Mouse (Mus musculus) lung, embryonic 16.5 days (tissue): Measurements from ENCODE around the gene Gm27027. TPM values are rescaled to one million over a fixed set of nuclear protein-coding genes. Genes with fewer than 3 reads are reported as not detected.

ENCODE experiments used
- ATAC-seq: fragments of 200-750 bp; cut with Nextera tagmentation; 2 replicates; pipeline ENCODE4 v1.8.0; 2017; ENCODE audit warnings: low read depth, mild to moderate bottlenecking, moderate library complexity
- H3K27ac ChIP-seq: fragments of 300-500 bp; sonication (generic); 2 replicates; pipeline ENCODE4 v1.5.1; 2014; ENCODE audit warnings: mild to moderate bottlenecking, control low read depth, low read length
- H3K27me3 ChIP-seq: fragments of 300-500 bp; sonication (generic); 2 replicates; pipeline ENCODE4 v1.6.1; 2014; ENCODE audit warnings: low read depth, low read length, mixed read lengths; ENCODE audit not compliant: control insufficient read depth, insufficient read depth
- H3K36me3 ChIP-seq: fragments of 300-500 bp; sonication (generic); 2 replicates; pipeline ENCODE4 v1.6.1; 2014; ENCODE audit warnings: low read length; ENCODE audit not compliant: control insufficient read depth, insufficient read depth
- H3K4me1 ChIP-seq: fragments of 300-500 bp; sonication (generic); replicated peaks from 2 replicates; pipeline ENCODE4 v1.6.1; 2014; ENCODE audit warnings: low read length, mixed read lengths; ENCODE audit not compliant: control insufficient read depth, insufficient read depth
- H3K4me2 ChIP-seq: fragments of 300-500 bp; sonication (generic); 2 replicates; pipeline ENCODE4 v1.6.1; 2014; ENCODE audit warnings: low read depth, low read length, control low read depth
- H3K4me3 ChIP-seq: fragments of 300-500 bp; sonication (generic); 2 replicates; pipeline ENCODE4 v1.5.1; 2014; ENCODE audit warnings: mild to moderate bottlenecking, low read length, control low read depth
- H3K9ac ChIP-seq: fragments of 300-500 bp; sonication (generic); 2 replicates; pipeline ENCODE4 v1.6.1; 2014; ENCODE audit warnings: low read length, control low read depth
- H3K9me3 ChIP-seq: fragments of 300-500 bp; sonication (generic); 2 replicates; pipeline ENCODE4 v1.6.1; 2016; ENCODE audit warnings: low read length; ENCODE audit not compliant: control insufficient read depth
- WGBS: fragments of 180-500 bp; shearing (Covaris S2); extraction: QIAGEN DNeasy Blood & Tissue Kit; methylation state at CpG from one replicate; pipeline ENCODE4 v1.1.7; 2014; 5-methylcytosine and 5-hydroxymethylcytosine counted together
- polyA plus RNA-seq: library from polyadenylated mRNA; unstranded; fragments of >200 nt; fragmentation: Nextera tagmentation; extraction: Ambion mirVana; gene quantifications from 2 replicates; pipeline ENCODE4 v1.2.1, GENCODE M21; 2015

Gene Gm27027
- polyA plus RNA-seq, 1 experiment from 2014 or later: not detected

- H3K9ac ChIP-seq: no peak overlapping the region
- no peaks in the 10 kb centered on the region for H3K9me3 ChIP-seq
- 61% methylated on average over 9 of the region's 9 CpGs for WGBS
- peak overlapping the region; percentile 82; the same call in 1 of the 2 replicates for H3K4me2 ChIP-seq
- H3K27me3 ChIP-seq: peaks cover 14% of the 10 kb centered on the region
- H3K27ac ChIP-seq: no peak overlapping the region
- ATAC-seq: no peak
- no peak overlapping the region for H3K4me3 ChIP-seq
- H3K36me3 ChIP-seq: no peaks in the 10 kb centered on the region
- H3K4me1 ChIP-seq: peaks cover 6% of the 10 kb centered on the region; the same call in 1 of the 2 replicates
Observed at GRCm38 (mm10) chr2:93953726-93954125, 42.4 kb downstream of the Gm27027 start.

GRCm38 (mm10) chr2:93946976-93947375 lies 49.2 kb downstream of the Gm27027 start:
- ATAC-seq: no peak
- Histone ChIP-seq H3K9ac (no peak overlapping the region), H3K9me3 (peaks cover 8% of the 10 kb centered on the region), H3K4me1 (peaks cover 2% of the 10 kb centered on the region), H3K27ac (no peak overlapping the region), H3K27me3 (no peaks in the 10 kb centered on the region), H3K36me3 (no peaks in the 10 kb centered on the region), H3K4me3 (no peak overlapping the region), H3K4me2 (no peak overlapping the region)
- WGBS: 54% methylated on average over 5 of the region's 5 CpGs

DNA sequence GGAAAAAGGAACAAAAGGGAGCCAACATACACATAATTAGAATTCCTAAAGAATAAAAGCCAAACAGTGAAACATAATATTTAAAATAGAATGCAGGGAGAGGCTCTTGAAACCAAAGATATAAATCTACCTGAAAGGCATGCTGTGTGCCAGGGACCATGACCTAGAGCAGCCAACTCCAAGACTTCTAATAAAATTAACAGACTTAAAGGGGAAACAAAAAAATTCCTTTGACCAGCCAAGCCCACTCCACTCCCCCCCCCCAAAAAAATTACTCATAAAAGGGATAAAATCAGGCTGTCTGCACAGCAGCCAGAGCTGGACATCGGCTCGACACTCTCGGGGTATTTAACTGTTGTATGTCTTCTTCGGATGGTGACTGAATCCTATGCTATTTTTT lies 51.3 kb downstream of the Gm27027 start:
- no peak overlapping the region for H3K4me3 ChIP-seq
- peaks cover 6% of the 10 kb centered on the region for H3K4me1 ChIP-seq
- H3K9me3 ChIP-seq: peaks cover 8% of the 10 kb centered on the region
- H3K27me3 ChIP-seq: no peaks in the 10 kb centered on the region
- no peak overlapping the region for H3K9ac ChIP-seq
- H3K36me3 ChIP-seq: no peaks in the 10 kb centered on the region
- 85% methylated on average over 4 of the region's 4 CpGs for WGBS
- no peak overlapping the region for H3K27ac ChIP-seq
- ATAC-seq: no peak
- H3K4me2 ChIP-seq: no peak overlapping the region

DNA sequence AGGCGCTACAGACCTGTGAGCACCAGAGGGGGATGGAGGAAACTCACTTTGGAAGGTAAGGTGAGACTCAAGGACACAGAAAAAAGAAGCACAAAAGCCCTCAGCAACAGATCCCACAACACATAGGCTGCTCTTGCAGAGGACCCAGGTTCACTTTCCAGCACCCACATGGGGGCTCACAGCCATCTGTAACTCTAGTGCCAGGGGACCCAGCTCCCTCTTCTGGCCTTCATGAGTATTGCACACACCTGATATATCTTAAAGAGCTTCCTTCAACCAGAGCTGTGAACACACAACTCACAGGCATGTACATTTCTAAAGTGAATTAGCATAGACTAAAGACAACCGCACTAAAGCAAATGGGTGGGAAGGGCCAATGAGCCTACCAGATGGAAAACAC lies 52.1 kb downstream of the Gm27027 start:
- Histone ChIP-seq H3K4me1 (peaks cover 6% of the 10 kb centered on the region), H3K27me3 (no peaks in the 10 kb centered on the region), H3K4me3 (no peak overlapping the region), H3K9ac (no peak overlapping the region), H3K36me3 (no peaks in the 10 kb centered on the region), H3K4me2 (no peak overlapping the region), H3K9me3 (peaks cover 8% of the 10 kb centered on the region), H3K27ac (no peak overlapping the region)
- WGBS: 89% methylated on average over 2 of the region's 2 CpGs
- no peak for ATAC-seq

- no peak overlapping the region for H3K9ac ChIP-seq
- H3K27me3 ChIP-seq: no peaks in the 10 kb centered on the region
- H3K4me3 ChIP-seq: no peak overlapping the region
- 29% methylated on average over 11 of the region's 11 CpGs for WGBS
- 0 out of 2 replicates have a peak overlapping the region, but pooled peaks have one; percentile 9 for H3K4me2 ChIP-seq
- H3K27ac ChIP-seq: no peak overlapping the region
- ATAC-seq: peak; percentile 66
- H3K36me3 ChIP-seq: no peaks in the 10 kb centered on the region
- peaks cover 6% of the 10 kb centered on the region for H3K4me1 ChIP-seq
- H3K9me3 ChIP-seq: peaks cover 8% of the 10 kb centered on the region
Observed at GRCm38 (mm10) chr2:93941670-93942069, 54.5 kb downstream of the Gm27027 start.

DNA sequence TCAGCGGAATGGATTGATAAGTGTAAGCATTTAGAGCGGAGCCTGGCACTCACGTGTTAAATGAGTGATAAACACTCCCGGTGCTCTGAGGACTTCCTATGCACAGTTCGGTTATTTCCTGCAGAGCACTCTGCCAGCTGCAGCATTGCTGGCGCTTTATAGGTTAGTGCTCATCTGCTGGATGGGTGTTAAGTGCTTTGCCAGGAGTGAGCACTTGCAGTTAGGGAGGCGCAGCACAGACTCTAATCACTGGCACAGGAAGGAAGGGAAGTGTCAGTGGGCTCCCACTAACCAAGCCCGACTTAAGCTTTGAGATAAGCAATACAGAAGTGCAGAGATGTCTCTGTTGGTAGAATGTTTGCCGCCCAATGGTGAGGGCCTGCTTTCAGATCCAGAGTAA lies 57.6 kb downstream of the Gm27027 start:
- Histone ChIP-seq H3K4me3 (no peak overlapping the region), H3K4me2 (no peak overlapping the region), H3K4me1 (peaks cover 6% of the 10 kb centered on the region), H3K27me3 (no peaks in the 10 kb centered on the region), H3K9ac (no peak overlapping the region), H3K36me3 (no peaks in the 10 kb centered on the region), H3K27ac (no peak overlapping the region), H3K9me3 (peaks cover 2% of the 10 kb centered on the region)
- 48% methylated on average over 9 of the region's 9 CpGs for WGBS
- ATAC-seq: no peak

GRCm38 (mm10) chr2:93928866-93929265 lies 67.3 kb downstream of the Gm27027 start:
- Histone ChIP-seq H3K27me3 (no peaks in the 10 kb centered on the region), H3K4me3 (no peak overlapping the region)

DNA sequence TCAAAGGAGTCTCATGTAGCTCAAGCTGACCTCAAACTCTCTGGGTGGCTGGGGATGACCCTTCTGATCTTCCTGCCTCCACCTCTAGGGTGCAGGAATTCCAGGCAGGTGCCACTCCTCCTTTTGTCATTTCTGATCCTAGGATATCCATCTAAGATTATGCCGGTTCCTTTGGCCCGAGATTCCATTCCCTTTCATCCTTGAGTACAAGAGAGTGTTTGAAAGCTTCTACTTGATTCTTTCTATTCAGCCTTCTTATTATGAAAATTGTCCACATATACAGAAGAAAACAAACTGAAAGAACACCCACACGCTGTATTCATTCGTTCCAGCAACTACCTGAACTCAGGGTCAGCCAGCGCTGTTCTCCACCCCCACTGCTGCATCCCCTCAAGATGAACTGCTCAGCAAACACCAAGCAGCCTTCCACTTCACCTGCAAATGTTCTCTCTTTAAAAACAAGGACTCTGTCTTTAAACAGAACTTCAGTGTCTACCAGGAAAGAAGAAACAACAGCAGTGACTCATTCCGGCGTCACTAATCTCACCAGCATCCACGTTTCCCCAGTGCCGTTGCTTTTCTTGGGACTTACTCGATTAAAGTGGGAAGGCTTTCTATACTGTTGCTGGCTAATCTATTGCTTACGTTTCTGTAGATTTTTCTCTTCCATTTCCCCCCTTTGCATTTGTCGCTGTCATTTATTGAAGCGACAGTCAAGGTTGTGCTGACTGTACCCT lies 68.3 kb downstream of the Gm27027 start:
- no peak overlapping the region for H3K4me3 ChIP-seq
- H3K27me3 ChIP-seq: no peaks in the 10 kb centered on the region
- H3K27ac ChIP-seq: no peak overlapping the region
- 53% methylated on average over 13 of the region's 13 CpGs for WGBS
- no peaks in the 10 kb centered on the region for H3K4me1 ChIP-seq
- ATAC-seq: no peak
- H3K36me3 ChIP-seq: no peaks in the 10 kb centered on the region
- no peak overlapping the region for H3K4me2 ChIP-seq
- no peak overlapping the region for H3K9ac ChIP-seq
- H3K9me3 ChIP-seq: no peaks in the 10 kb centered on the region

More at GRCm38 (mm10) chr2:93928866-93929265, 67.3 kb downstream of the Gm27027 start:
- Histone ChIP-seq H3K27ac (no peak overlapping the region), H3K9ac (no peak overlapping the region), H3K4me1 (no peaks in the 10 kb centered on the region), H3K9me3 (no peaks in the 10 kb centered on the region), H3K36me3 (no peaks in the 10 kb centered on the region), H3K4me2 (no peak overlapping the region)
- ATAC-seq: no peak
- WGBS: 69% methylated on average over 10 of the region's 10 CpGs

DNA sequence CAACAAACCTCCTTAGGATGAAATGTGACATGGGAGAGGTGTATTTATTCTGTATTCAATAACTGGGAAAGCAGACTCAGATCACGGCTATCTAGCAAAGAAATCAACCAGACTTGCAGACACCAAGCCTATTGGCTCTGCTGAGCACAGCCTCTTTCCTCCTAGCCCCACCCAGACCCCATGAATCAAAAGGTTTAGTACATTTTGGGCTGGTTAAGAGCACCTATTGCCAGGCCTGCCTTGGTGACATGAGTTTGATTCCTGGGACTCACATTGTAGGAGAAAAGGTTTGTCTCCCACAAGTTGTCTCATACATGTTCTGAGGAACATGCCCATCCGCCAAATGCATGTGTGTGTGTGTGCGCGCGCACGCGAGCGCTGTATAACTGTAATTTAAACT lies 70.0 kb downstream of the Gm27027 start:
- Histone ChIP-seq H3K9ac (no peak overlapping the region), H3K4me3 (no peak overlapping the region), H3K4me2 (no peak overlapping the region), H3K9me3 (no peaks in the 10 kb centered on the region), H3K36me3 (no peaks in the 10 kb centered on the region), H3K4me1 (no peaks in the 10 kb centered on the region), H3K27me3 (no peaks in the 10 kb centered on the region), H3K27ac (no peak overlapping the region)
- WGBS: 93% methylated on average over 8 of the region's 8 CpGs
- no peak for ATAC-seq
